Mouse (Mus musculus) neural tube, embryonic 15.5 days (tissue): ENCODE data around the gene Med17. TPM values are rescaled to one million over a fixed set of nuclear protein-coding genes. Genes with fewer than 3 reads are reported as not detected.

Experiments
- ATAC-seq: fragments of 200-750 bp; cut with Nextera tagmentation; 2 replicates; pipeline ENCODE4 v1.8.0; 2017; ENCODE audit warnings: mild to moderate bottlenecking, moderate TSS enrichment, moderate library complexity; ENCODE audit not compliant: low FRiP score
- H3K27ac ChIP-seq: fragments of 300-500 bp; sonication (generic); replicated peaks from 2 replicates; pipeline ENCODE4 v1.5.1; 2015; ENCODE audit warnings: mild to moderate bottlenecking, inconsistent platforms
- H3K27me3 ChIP-seq: fragments of 300-500 bp; sonication (generic); replicated peaks from 2 replicates; pipeline ENCODE4 v1.6.1; 2015; ENCODE audit warnings: inconsistent platforms
- H3K36me3 ChIP-seq: fragments of 300-500 bp; sonication (generic); 2 replicates; pipeline ENCODE4 v1.6.1; 2015; ENCODE audit warnings: inconsistent platforms
- H3K4me1 ChIP-seq: fragments of 300-500 bp; sonication (generic); 2 replicates; pipeline ENCODE4 v1.6.1; 2015; ENCODE audit warnings: inconsistent platforms
- H3K4me2 ChIP-seq: fragments of 300-500 bp; sonication (generic); 2 replicates; pipeline ENCODE4 v1.6.1; 2015; ENCODE audit warnings: inconsistent platforms, mild to moderate bottlenecking, moderate library complexity
- H3K4me3 ChIP-seq: fragments of 300-500 bp; sonication (generic); replicated peaks from 2 replicates; pipeline ENCODE4 v1.5.1; 2015; ENCODE audit warnings: mild to moderate bottlenecking, inconsistent platforms
- H3K9ac ChIP-seq: fragments of 300-500 bp; sonication (generic); replicated peaks from 2 replicates; pipeline ENCODE4 v1.6.1; 2015; ENCODE audit warnings: mild to moderate bottlenecking, inconsistent platforms
- H3K9me3 ChIP-seq: fragments of 300-500 bp; sonication (generic); replicated peaks from 2 replicates; pipeline ENCODE4 v1.6.1; 2016; ENCODE audit warnings: inconsistent platforms
- WGBS: fragments of 180-500 bp; shearing (Covaris S2); methylation state at CpG from one replicate; pipeline ENCODE4 v1.1.7; 2015; ENCODE audit warnings: mixed read lengths; 5-methylcytosine and 5-hydroxymethylcytosine counted together
- microRNA-seq: library from miRNA; unstranded; fragments of <30 nt; microRNA quantifications from one replicate; pipeline ENCODE4, GENCODE M21; 2017
- polyA plus RNA-seq: library from polyadenylated mRNA; unstranded; fragments of >200 nt; fragmentation: Nextera tagmentation; extraction: Ambion mirVana; gene quantifications from 2 replicates; pipeline ENCODE4 v1.2.1, GENCODE M21; 2015

The Med17 gene
- polyA plus RNA-seq, 1 experiment from 2014 or later, result 27.9 TPM

DNA sequence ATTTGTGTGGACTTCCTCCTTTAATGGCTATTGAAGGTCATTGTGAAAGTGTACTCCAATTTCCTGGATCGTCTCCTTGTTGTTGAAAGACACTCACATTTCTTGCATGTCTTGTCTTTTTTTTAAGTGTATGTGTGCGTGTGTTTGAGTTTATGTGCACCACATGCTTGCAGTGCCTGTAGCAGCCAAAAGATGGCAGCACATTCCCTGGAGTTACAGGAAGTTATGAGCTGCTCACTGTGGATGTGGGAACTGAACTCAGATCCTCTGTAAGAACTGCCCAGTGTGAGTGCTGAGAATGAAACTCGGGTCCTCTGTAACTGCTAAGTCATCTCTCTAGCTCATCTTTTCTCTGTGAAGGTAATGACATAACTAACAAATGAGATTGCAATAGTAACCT lies 47.3 kb downstream of the Med17 start:
- ATAC-seq, result no peak
- Histone ChIP-seq H3K4me2 (no peak overlapping the region), H3K9ac (no peak overlapping the region), H3K4me1 (no peaks in the 10 kb centered on the region), H3K27me3 (no peaks in the 10 kb centered on the region), H3K36me3 (no peaks in the 10 kb centered on the region), H3K4me3 (no peak overlapping the region), H3K27ac (no peak overlapping the region), H3K9me3 (no peaks in the 10 kb centered on the region)
- 90% methylated on average over 3 of the region's 3 CpGs for WGBS

DNA sequence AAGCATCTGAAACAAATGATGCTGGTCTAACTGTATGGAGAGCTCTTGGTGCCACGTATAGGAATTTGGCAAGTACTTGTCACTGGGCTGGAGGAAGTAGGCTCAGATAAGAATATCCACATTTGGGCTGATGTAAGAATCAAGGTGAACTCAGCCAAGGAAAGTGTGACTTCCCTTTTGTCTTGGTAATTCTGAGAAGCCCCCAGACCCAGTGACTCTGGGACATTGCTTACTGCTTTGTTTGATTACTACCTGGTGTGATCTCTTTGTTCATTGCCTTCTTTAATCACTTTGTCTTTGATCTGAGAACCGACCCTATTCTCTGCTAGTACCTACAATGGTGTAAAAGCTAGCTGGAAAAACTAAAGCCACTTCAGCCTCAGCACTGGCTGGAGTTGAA lies 54.8 kb downstream of the Med17 start:
- no peak overlapping the region for H3K9ac ChIP-seq
- no peak overlapping the region for H3K4me2 ChIP-seq
- no peak for ATAC-seq
- H3K27ac ChIP-seq, result no peak overlapping the region
- no peaks in the 10 kb centered on the region for H3K9me3 ChIP-seq
- no peaks in the 10 kb centered on the region for H3K27me3 ChIP-seq
- H3K4me1 ChIP-seq, result no peaks in the 10 kb centered on the region
- no peak overlapping the region for H3K4me3 ChIP-seq
- WGBS, result 32% methylated on average over 2 of the region's 2 CpGs
- H3K36me3 ChIP-seq, result no peaks in the 10 kb centered on the region

DNA sequence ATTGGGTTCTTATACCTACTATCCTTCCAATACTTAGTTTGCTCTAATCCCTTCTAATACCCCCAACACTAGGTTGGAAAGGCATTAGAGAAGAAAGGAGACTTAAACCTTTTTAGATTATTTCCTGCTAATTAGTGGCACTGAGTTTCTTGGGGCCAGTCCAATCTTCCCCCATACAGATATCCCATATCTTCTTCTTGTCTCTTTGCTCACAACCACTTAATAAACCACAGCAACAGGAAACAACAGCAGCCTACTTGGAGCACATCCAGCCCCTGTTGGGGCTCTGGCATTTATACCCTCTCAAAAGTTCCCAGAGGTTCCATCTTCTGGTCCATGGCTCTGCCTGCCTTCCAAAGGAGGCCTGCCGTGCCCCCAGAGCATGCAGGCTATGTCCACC lies 66.0 kb downstream of the Med17 start:
- H3K9ac ChIP-seq, result no peak overlapping the region
- no peak overlapping the region for H3K4me3 ChIP-seq
- H3K4me1 ChIP-seq, result no peaks in the 10 kb centered on the region
- 71% methylated on average over 1 of the region's 1 CpGs for WGBS
- no peaks in the 10 kb centered on the region for H3K27me3 ChIP-seq
- no peaks in the 10 kb centered on the region for H3K36me3 ChIP-seq
- H3K27ac ChIP-seq, result no peak overlapping the region
- no peak for ATAC-seq
- no peaks in the 10 kb centered on the region for H3K9me3 ChIP-seq
- H3K4me2 ChIP-seq, result no peak overlapping the region

DNA sequence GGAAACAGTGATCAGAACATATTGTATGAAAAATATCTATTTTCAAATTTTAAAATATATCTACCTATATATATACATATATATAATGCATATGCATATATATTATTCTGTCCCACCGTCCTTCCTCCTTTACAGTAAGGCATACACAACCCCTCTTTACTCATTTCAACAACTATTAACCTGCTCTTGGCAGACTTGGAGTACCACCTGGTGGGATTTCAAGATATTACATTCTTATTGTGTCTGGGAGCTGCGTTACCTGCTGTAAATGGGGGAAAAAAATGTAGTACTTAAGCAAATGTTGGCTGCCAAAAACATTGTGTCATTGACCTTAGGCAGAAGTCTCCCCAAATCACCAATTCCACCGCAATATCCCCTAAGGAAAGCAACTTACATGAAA lies 67.9 kb downstream of the Med17 start:
- ATAC-seq, result no peak

More for the DNA sequence above, 67.9 kb downstream of the Med17 start:
- 83% methylated on average over 3 of the region's 3 CpGs for WGBS
- Histone ChIP-seq H3K4me1 (no peaks in the 10 kb centered on the region), H3K9ac (no peak overlapping the region), H3K4me3 (no peak overlapping the region), H3K27ac (no peak overlapping the region), H3K9me3 (no peaks in the 10 kb centered on the region), H3K4me2 (no peak overlapping the region), H3K36me3 (no peaks in the 10 kb centered on the region), H3K27me3 (no peaks in the 10 kb centered on the region)

Small RNA genes within 50 kb of the gene (microRNA-seq; reads per million reads assigned to microRNA genes)
- gene Gm49349, result not detected
- gene mmu-mir-7650, result not detected

Other genes with a start within 250 kb of the Med17 start
- 138 and 164 TPM in 2 replicates for gene Panx1, start 234.5 kb downstream of the Med17 start, polyA plus RNA-seq
- 0.04 TPM in 1 of 2 replicates, not detected in the other for gene Hephl1, start 167.8 kb downstream of the Med17 start, polyA plus RNA-seq
- 37.6 and 41.1 TPM in 2 replicates for gene Vstm5, start 40.9 kb downstream of the Med17 start, polyA plus RNA-seq
- gene Taf1d, start 26.3 kb upstream of the Med17 start, polyA plus RNA-seq, result 57.9 and 58.2 TPM in 2 replicates
- 14.0 and 15.7 TPM in 2 replicates for gene 4931406C07Rik, start 26.5 kb upstream of the Med17 start, polyA plus RNA-seq
- gene Cep295, start 77.9 kb upstream of the Med17 start, polyA plus RNA-seq, result 11.6 and 13.1 TPM in 2 replicates
- 0.72 and 1.3 TPM in 2 replicates for gene Smco4, start 213.5 kb upstream of the Med17 start, polyA plus RNA-seq